Mouse (Mus musculus): ENCODE data around the gene Rnft2. TPM values are rescaled to one million over a fixed set of nuclear protein-coding genes. Genes with fewer than 3 reads are reported as not detected.
A peak's percentile ranks its signal among the peaks of the same experiment; 100 is the strongest.

Rnft2 gene
- polyA plus RNA-seq, 1 experiment from 2014 or later = 11.1 TPM

- Histone ChIP-seq H3K9ac (replicated peaks; ENCODE audit: low read depth, low read length) (no peak overlapping the region), H3K4me1 (replicated peaks; ENCODE audit: control insufficient read depth, insufficient read depth, low read length) (no peaks in the 10 kb centered on the region), H3K27ac (ENCODE audit: low read length) (no peak overlapping the region), H3K4me2 (ENCODE audit: low read length) (no peak overlapping the region), H3K9me3 (ENCODE audit: control insufficient read depth, low read length) (no peaks in the 10 kb centered on the region), H3K4me3 (replicated peaks; ENCODE audit: low read length) (no peak overlapping the region), H3K27me3 (replicated peaks; ENCODE audit: control insufficient read depth, insufficient read depth, low read length) (no peaks in the 10 kb centered on the region), H3K36me3 (ENCODE audit: control insufficient read depth, insufficient read depth) (peaks cover 25% of the 10 kb centered on the region)
- WGBS = 81% methylated on average over 12 of the region's 12 CpGs
- ATAC-seq = no peak
Observed at GRCm38 (mm10) chr5:118236891-118237290, 8.0 kb downstream of the Rnft2 start.

DNA sequence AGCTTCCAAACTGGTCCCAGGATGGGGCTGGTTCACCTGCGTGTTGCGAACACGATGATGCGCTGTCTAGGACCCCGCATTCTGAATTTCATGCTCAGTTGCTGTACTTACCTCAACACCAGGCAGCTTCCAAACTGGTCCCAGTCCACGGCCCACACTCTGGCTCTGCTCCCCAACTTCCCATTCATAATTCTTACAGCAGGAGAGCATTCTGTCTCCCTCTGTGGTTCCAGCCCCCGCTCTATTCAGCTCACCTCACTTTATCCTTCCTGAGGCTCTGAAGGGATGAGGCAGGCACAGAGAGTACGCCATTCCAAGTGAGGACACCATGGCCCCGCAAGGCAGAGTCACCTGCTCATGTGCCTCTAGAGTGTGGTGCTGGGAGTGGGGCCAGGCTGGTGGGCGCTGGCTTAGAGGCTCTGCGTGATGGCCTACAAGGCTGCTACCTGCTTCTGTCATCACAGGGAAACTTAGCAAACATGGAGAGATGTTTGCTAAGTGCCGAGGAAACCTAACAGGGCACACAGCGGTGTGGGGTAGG is 14.8 kb downstream of the Rnft2 start:
- Histone ChIP-seq H3K4me1 (replicated peaks; ENCODE audit: control insufficient read depth, insufficient read depth, low read length) (no peaks in the 10 kb centered on the region), H3K4me3 (replicated peaks; ENCODE audit: low read length) (no peak overlapping the region), H3K27ac (ENCODE audit: low read length) (no peak overlapping the region), H3K4me2 (ENCODE audit: low read length) (no peak overlapping the region), H3K9me3 (ENCODE audit: control insufficient read depth, low read length) (no peaks in the 10 kb centered on the region), H3K27me3 (replicated peaks; ENCODE audit: control insufficient read depth, insufficient read depth, low read length) (no peaks in the 10 kb centered on the region), H3K9ac (replicated peaks; ENCODE audit: low read depth, low read length) (no peak overlapping the region), H3K36me3 (ENCODE audit: control insufficient read depth, insufficient read depth) (peaks cover 33% of the 10 kb centered on the region)
- 92% methylated on average over 13 of the region's 13 CpGs for WGBS
- ATAC-seq = no peak

DNA sequence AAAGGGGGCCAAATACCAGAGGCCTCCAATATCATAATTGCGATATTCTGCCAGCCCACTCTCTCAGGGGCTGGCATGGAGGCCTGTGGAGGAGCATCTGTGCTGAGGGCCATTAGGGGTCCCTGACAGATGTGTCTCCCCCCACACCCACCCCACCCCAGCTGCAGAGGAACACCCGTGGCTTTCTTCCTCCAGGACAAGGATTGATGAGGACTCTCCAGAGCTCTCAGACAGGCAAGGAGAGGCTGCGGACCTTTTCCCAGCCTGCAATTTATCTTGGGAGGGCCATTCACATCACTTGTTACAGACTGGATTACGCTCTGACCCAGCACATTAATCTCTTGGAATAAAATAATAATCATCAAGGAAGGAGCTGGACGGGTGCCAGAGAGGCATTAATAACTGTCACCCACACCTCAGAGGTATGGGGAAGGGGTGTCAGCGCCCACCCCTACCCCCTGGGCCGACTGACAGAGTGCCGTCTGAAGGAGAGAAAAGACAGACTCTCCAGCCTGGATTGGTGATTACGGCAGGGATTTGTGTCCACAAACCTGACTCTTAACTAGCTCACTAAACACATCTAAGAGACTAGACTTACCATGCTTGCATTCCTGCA is 21.7 kb downstream of the Rnft2 start:
- H3K4me2 ChIP-seq (ENCODE audit: low read length) = no peak overlapping the region
- no peak for ATAC-seq
- WGBS = 74% methylated on average over 9 of the region's 9 CpGs
- H3K27ac ChIP-seq (ENCODE audit: low read length) = no peak overlapping the region
- H3K27me3 ChIP-seq (replicated peaks; ENCODE audit: control insufficient read depth, insufficient read depth, low read length) = no peaks in the 10 kb centered on the region
- no peaks in the 10 kb centered on the region for H3K4me1 ChIP-seq (replicated peaks; ENCODE audit: control insufficient read depth, insufficient read depth, low read length)
- H3K4me3 ChIP-seq (replicated peaks; ENCODE audit: low read length) = no peak overlapping the region
- no peak overlapping the region for H3K9ac ChIP-seq (replicated peaks; ENCODE audit: low read depth, low read length)
- no peaks in the 10 kb centered on the region for H3K9me3 ChIP-seq (ENCODE audit: control insufficient read depth, low read length)
- peaks cover 17% of the 10 kb centered on the region; the same call in 1 of the 2 replicates for H3K36me3 ChIP-seq (ENCODE audit: control insufficient read depth, insufficient read depth)

- no peak overlapping the region for H3K4me3 ChIP-seq (replicated peaks; ENCODE audit: low read length)
- H3K27ac ChIP-seq (ENCODE audit: low read length) = no peak overlapping the region
- no peak overlapping the region for H3K9ac ChIP-seq (replicated peaks; ENCODE audit: low read depth, low read length)
- WGBS = 83% methylated on average over 6 of the region's 6 CpGs
- no peaks in the 10 kb centered on the region for H3K27me3 ChIP-seq (replicated peaks; ENCODE audit: control insufficient read depth, insufficient read depth, low read length)
- peaks cover 14% of the 10 kb centered on the region for H3K4me1 ChIP-seq (replicated peaks; ENCODE audit: control insufficient read depth, insufficient read depth, low read length)
- no peaks in the 10 kb centered on the region for H3K9me3 ChIP-seq (ENCODE audit: control insufficient read depth, low read length)
- ATAC-seq = no peak
- H3K4me2 ChIP-seq (ENCODE audit: low read length) = no peak overlapping the region
- H3K36me3 ChIP-seq (ENCODE audit: control insufficient read depth, insufficient read depth) = peaks cover 3% of the 10 kb centered on the region; the same call in 1 of the 2 replicates
Observed at GRCm38 (mm10) chr5:118217410-118217809, 27.5 kb downstream of the Rnft2 start.

GRCm38 (mm10) chr5:118214418-118215154 is 30.3 kb downstream of the Rnft2 start:
- peaks cover 14% of the 10 kb centered on the region for H3K4me1 ChIP-seq (replicated peaks; ENCODE audit: control insufficient read depth, insufficient read depth, low read length)
- H3K27ac ChIP-seq (ENCODE audit: low read length) = peak overlapping the region; percentile 65
- no peaks in the 10 kb centered on the region for H3K36me3 ChIP-seq (ENCODE audit: control insufficient read depth, insufficient read depth)
- peak overlapping the region; percentile 60 for H3K9ac ChIP-seq (replicated peaks; ENCODE audit: low read depth, low read length)
- H3K4me2 ChIP-seq (ENCODE audit: low read length) = peak overlapping the region; percentile 76
- ATAC-seq = peak; percentile 92
- 4% methylated on average over 24 of the region's 24 CpGs for WGBS
- H3K9me3 ChIP-seq (ENCODE audit: control insufficient read depth, low read length) = no peaks in the 10 kb centered on the region
- H3K27me3 ChIP-seq (replicated peaks; ENCODE audit: control insufficient read depth, insufficient read depth, low read length) = no peaks in the 10 kb centered on the region
- peak overlapping the region; percentile 44 for H3K4me3 ChIP-seq (replicated peaks; ENCODE audit: low read length)

GRCm38 (mm10) chr5:118214012-118214411 is 30.9 kb downstream of the Rnft2 start:
- 15% methylated on average over 5 of the region's 5 CpGs for WGBS
- peaks cover 14% of the 10 kb centered on the region for H3K4me1 ChIP-seq (replicated peaks; ENCODE audit: control insufficient read depth, insufficient read depth, low read length)
- peak overlapping the region; percentile 60 for H3K9ac ChIP-seq (replicated peaks; ENCODE audit: low read depth, low read length)
- no peaks in the 10 kb centered on the region for H3K27me3 ChIP-seq (replicated peaks; ENCODE audit: control insufficient read depth, insufficient read depth, low read length)
- H3K36me3 ChIP-seq (ENCODE audit: control insufficient read depth, insufficient read depth) = no peaks in the 10 kb centered on the region
- H3K9me3 ChIP-seq (ENCODE audit: control insufficient read depth, low read length) = no peaks in the 10 kb centered on the region
- peak; percentile 51; the same call in 1 of the 2 replicates for ATAC-seq
- H3K4me2 ChIP-seq (ENCODE audit: low read length) = peak overlapping the region; percentile 76
- H3K4me3 ChIP-seq (replicated peaks; ENCODE audit: low read length) = peak overlapping the region; percentile 44
- peak overlapping the region; percentile 65 for H3K27ac ChIP-seq (ENCODE audit: low read length)

GRCm38 (mm10) chr5:118205852-118206251 is 39.1 kb downstream of the Rnft2 start:
- WGBS = 75% methylated on average over 8 of the region's 8 CpGs
- no peak for ATAC-seq
- no peak overlapping the region for H3K27ac ChIP-seq (ENCODE audit: low read length)
- no peak overlapping the region for H3K9ac ChIP-seq (replicated peaks; ENCODE audit: low read depth, low read length)
- H3K27me3 ChIP-seq (replicated peaks; ENCODE audit: control insufficient read depth, insufficient read depth, low read length) = no peaks in the 10 kb centered on the region
- H3K9me3 ChIP-seq (ENCODE audit: control insufficient read depth, low read length) = no peaks in the 10 kb centered on the region
- H3K4me2 ChIP-seq (ENCODE audit: low read length) = no peak overlapping the region
- no peak overlapping the region for H3K4me3 ChIP-seq (replicated peaks; ENCODE audit: low read length)
- H3K4me1 ChIP-seq (replicated peaks; ENCODE audit: control insufficient read depth, insufficient read depth, low read length) = no peaks in the 10 kb centered on the region
- H3K36me3 ChIP-seq (ENCODE audit: control insufficient read depth, insufficient read depth) = peaks cover 4% of the 10 kb centered on the region; the same call in 1 of the 2 replicates

DNA sequence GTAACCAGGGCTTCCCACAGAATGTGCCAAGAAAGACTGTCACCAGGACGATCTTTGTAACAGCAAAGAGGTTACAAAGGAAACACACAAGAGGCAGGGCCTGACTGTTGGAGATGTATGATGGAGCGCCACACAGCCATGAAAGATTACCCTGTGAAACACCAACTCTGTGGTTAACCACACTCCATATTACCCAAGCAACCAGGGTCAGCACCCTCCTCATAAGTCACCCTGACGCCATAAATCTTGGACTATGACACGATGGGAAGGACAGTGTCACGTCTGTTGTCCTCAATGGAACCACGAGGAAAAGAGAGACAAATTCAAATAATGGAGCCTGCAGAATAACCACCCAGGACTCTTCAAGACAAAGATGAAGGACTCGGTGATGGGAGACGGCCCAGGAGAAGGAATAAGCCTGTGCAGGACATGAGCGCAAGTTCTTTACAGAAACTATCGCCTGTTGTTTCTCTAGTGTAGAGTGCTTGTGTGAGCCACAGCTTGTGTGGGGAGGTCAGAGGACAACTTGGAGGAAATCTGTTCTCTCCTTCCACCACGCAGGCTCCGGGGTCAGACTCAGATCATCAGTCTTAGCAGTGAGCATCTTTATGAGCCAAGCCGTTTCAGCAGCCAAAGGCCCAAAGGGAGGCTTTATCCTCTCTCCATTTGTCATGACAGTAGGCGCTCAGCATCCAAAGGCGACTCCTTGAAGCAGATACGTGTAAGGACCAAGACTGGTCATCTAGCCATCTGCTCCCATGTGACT is 40.1 kb downstream of the Rnft2 start:
- no peaks in the 10 kb centered on the region for H3K27me3 ChIP-seq (replicated peaks; ENCODE audit: control insufficient read depth, insufficient read depth, low read length)
- H3K27ac ChIP-seq (ENCODE audit: low read length) = no peak overlapping the region
- no peaks in the 10 kb centered on the region for H3K9me3 ChIP-seq (ENCODE audit: control insufficient read depth, low read length)
- H3K4me2 ChIP-seq (ENCODE audit: low read length) = no peak overlapping the region
- H3K9ac ChIP-seq (replicated peaks; ENCODE audit: low read depth, low read length) = no peak overlapping the region
- 86% methylated on average over 16 of the region's 16 CpGs for WGBS
- no peaks in the 10 kb centered on the region for H3K4me1 ChIP-seq (replicated peaks; ENCODE audit: control insufficient read depth, insufficient read depth, low read length)
- ATAC-seq = no peak
- H3K36me3 ChIP-seq (ENCODE audit: control insufficient read depth, insufficient read depth) = peaks cover 4% of the 10 kb centered on the region; the same call in 1 of the 2 replicates
- H3K4me3 ChIP-seq (replicated peaks; ENCODE audit: low read length) = no peak overlapping the region

DNA sequence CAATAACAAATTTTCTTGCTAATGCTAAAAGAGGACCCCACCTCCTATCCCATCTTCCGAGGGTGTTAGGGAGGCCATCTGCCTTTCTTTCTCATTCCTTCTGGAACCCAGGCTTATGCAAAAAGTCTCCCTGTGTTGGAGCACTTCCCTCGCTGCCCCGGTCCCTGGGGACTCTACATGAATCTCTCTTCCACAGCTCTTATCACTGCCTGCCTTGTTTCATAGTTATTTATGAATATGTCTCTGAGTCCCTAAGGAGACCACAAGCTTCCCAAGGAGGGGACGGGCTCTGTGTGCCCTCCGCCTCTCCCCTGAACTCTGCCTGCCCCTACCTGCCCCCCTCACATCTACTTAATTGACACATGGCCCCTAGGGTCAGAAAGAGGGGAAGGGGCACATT is 45.2 kb downstream of the Rnft2 start:
- Histone ChIP-seq H3K4me3 (replicated peaks; ENCODE audit: low read length) (no peak overlapping the region), H3K4me1 (replicated peaks; ENCODE audit: control insufficient read depth, insufficient read depth, low read length) (peaks cover 10% of the 10 kb centered on the region), H3K4me2 (ENCODE audit: low read length) (no peak overlapping the region), H3K27me3 (replicated peaks; ENCODE audit: control insufficient read depth, insufficient read depth, low read length) (no peaks in the 10 kb centered on the region), H3K9ac (replicated peaks; ENCODE audit: low read depth, low read length) (no peak overlapping the region), H3K27ac (ENCODE audit: low read length) (no peak overlapping the region), H3K9me3 (ENCODE audit: control insufficient read depth, low read length) (no peaks in the 10 kb centered on the region), H3K36me3 (ENCODE audit: control insufficient read depth, insufficient read depth) (peaks cover 4% of the 10 kb centered on the region; the same call in 1 of the 2 replicates)
- 68% methylated on average over 5 of the region's 5 CpGs for WGBS
- 0 out of 2 replicates have a peak, but pooled peaks have one; percentile 18 for ATAC-seq
